Mouse (Mus musculus) spleen, adult 2 months (tissue): ENCODE data around the gene Gclc.

ENCODE experiments used
- CTCF ChIP-seq: fragments of 200-500 bp; IDR thresholded peaks from 2 replicates; pipeline ENCODE4 v1.5.1; 2011; ENCODE audit warnings: mild to moderate bottlenecking, inconsistent platforms; ENCODE audit not compliant: insufficient read depth, insufficient read length, insufficient replicate concordance; ENCODE audit errors: extremely low read depth
- POLR2A ChIP-seq: fragments of 200-500 bp; IDR thresholded peaks from 2 replicates; pipeline ENCODE4 v1.6.1; 2011; ENCODE audit warnings: low read depth, low read length, inconsistent platforms

DNA sequence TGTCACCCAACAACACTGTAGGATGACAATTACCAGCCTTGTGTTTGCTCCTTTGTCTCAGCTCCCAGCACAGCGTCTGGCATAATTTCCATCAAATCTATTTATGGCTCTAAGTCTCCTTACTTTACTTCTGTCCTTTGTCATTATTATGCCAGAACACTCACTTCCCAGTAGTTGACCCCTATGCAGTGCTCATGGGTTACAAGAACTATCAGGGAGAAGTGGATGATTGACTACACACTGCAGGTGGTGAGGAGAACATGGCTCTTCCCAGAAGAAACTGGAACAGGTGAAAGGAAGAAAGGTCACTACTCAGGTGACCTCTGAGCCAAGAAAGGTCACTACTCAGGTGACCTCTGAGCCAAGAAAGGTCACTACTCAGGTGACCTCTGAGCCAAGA is 12.9 kb upstream of the Gclc start:
- no peak for TF ChIP-seq CTCF
- TF ChIP-seq POLR2A = no peak
